Mouse (Mus musculus): ENCODE measurements around the gene Akip1. TPM values are rescaled to one million over a fixed set of nuclear protein-coding genes. Genes with fewer than 3 reads are reported as not detected.
A peak's percentile ranks its signal among the peaks of the same experiment; 100 is the strongest.

Akip1 gene
- 55.0 and 58.3 TPM in 2 replicates for total RNA-seq (2015)
- total RNA-seq (2017), result 31.7 and 32.2 TPM in 2 replicates

DNA sequence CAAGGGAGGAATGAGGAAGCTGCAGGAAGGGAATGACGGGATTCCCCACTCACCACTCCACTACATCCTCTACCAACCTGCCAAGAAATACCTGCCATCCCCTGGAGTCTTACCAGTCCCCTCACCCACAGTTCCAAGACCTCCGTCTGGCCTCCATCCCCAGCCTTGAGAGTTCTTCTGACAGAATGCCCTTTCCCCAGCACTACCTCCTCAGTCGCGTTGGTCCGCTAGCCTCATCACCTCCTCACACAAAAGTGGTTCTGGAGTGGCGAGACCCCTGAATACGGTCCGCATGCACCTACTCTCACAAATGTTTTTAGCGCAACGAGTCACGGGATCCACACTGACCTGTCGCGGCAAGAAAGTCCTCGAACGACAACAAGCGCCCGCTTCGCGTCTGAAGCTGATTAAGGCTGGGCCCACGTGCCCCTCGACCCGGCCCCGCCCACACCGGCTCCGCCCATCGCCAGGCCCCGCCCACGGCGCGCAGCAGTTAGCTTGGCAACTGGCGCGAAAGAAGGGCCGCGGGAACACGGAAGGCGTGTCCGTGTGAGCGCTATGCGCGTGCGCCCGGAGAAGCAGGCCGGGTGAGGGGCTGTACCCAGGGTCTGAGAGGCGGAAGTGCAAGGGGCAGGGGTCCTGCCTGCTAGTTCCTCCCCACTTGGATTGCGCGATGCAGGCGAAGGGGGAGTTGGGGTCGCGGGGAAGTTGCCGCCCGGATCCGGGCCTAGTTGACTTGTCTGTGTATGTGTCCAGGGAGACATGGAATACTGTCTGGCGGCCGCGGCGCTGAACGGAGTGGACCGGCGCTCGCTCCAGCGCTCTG lies at the start of gene Akip1, which contains the start of gene St5:
Akip1 (plus strand) TSS at position 501 of the 826 bp plus-strand sequence.
St5 (minus strand) TSS at position 416 of the 826 bp plus-strand sequence.
- ATAC-seq (replicated peaks; ENCODE audit: poor library complexity), result peak; percentile 91

DNA sequence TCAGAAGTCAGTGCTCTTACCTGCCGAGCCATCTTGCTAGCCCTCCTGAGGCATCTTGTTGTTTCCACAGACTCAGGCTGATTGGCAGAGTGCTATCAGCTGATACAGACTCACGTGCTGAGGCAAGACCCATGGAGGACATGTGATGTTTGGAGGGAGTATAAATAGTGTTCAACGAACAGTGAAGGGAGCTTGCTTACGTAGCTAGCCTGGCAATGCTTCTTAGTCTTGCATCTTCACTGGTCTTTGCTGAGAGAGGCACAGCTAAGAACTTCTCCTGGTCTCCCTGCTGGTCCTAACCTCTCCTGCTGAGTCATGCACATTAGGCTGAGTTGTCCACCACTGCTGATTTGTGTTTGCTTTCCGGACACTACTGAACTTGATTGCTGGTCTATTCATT lies 48.6 kb upstream of the Akip1 start:
- no peak for ATAC-seq (replicated peaks; ENCODE audit: poor library complexity)

GRCm38 (mm10) chr7:109657884-109658283 lies 45.6 kb upstream of the Akip1 start:
- no peak for ATAC-seq (replicated peaks; ENCODE audit: poor library complexity)

GRCm38 (mm10) chr7:109659278-109659677 lies 44.2 kb upstream of the Akip1 start:
- no peak for ATAC-seq (replicated peaks; ENCODE audit: poor library complexity)

DNA sequence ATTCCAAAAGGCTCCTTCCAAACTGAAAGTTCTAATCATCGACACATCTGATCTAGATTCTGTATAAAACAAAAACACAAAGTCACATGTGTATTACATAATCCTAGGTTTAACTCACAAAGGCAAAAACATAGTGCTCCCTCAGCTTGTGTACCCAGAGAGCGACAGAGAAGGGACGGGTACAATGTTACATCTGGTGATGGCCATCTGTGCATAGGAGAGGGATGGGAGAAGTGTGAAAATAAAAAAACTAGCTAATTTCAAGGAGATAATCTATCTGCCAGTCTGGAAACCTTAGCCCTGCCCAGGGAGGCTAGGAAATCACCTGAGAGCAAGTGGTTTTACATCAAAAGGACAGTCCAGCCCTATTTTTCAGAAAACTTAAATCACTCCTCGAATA lies 40.9 kb upstream of the Akip1 start:
- ATAC-seq (replicated peaks; ENCODE audit: poor library complexity), result no peak

DNA sequence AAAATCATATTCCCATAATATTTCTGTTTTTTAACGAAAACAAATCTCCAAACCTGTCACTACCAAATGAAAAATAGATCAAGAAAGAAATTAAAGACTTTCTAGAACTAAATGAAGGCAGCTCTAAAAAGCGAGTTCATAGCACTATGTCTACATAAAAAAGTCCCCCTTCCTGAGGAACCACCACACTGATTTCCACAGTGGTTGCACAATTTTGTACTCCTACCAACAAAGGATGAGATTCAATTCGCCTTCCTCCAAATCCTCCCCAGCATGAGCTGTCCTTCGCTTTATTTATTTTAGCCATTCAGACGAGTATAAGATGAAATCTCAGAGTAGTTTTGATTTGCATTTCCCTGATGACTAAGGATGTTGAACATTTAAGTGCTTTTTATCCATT lies 36.8 kb upstream of the Akip1 start:
- ATAC-seq (replicated peaks; ENCODE audit: poor library complexity), result no peak

DNA sequence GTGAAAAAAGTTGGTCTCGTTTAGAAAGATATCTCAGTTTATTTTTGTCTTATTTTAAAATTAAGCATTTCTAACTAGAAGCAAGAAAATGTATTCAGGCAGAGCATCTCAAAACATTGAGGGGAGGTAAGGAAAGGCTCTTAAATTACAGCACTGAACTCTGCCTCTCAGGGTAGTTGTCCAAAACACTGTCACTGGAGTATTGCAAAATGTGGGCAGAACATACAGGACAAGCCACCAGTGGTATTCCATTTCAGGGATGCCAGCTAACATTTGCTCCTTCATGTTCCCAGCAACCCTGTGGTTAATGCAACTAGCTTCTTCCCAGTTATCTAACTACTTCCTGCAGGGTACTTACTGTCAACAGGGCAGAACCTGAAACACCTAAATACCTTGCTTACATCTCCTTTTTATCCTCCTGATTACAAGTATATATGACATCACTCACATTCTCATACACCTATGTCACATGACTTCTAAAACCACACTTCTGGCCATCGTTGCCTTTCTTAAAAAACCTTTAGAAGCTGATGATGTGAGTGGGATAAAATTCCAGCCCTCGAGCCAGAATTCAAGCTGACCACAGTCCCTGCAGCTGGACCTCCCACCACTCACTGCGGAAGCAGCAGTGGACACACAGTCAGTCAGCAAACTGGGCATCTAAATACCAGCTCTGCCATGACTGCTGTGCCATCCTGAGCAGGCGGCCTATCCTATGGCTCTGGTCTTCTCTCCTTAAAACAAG lies 33.9 kb upstream of the Akip1 start:
- ATAC-seq (replicated peaks; ENCODE audit: poor library complexity), result no peak

- ATAC-seq (replicated peaks; ENCODE audit: poor library complexity), result peak; percentile 70
Measured at GRCm38 (mm10) chr7:109671581-109672471, 31.7 kb upstream of the Akip1 start.

GRCm38 (mm10) chr7:109674944-109675628 lies 28.4 kb upstream of the Akip1 start:
- ATAC-seq (replicated peaks; ENCODE audit: poor library complexity), result no peak

DNA sequence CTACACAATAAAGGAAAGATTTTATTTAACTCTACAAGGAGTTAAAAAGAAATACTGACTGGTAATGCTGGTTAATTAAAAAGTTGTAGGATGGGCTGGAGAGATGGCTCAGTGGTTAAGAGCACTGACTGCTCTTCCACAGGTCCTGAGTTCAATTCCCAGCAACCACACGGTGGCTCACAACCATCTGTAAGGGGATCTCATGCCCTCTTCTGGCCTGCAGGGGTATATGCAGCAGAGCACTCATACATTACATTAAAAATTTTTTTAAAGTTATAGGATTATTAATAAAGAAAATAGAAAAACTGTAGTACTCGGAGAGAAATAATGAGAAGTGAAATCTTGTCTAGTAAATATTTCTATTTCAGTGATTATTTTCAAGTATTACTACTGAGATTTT lies 23.2 kb upstream of the Akip1 start:
- no peak for ATAC-seq (replicated peaks; ENCODE audit: poor library complexity)

DNA sequence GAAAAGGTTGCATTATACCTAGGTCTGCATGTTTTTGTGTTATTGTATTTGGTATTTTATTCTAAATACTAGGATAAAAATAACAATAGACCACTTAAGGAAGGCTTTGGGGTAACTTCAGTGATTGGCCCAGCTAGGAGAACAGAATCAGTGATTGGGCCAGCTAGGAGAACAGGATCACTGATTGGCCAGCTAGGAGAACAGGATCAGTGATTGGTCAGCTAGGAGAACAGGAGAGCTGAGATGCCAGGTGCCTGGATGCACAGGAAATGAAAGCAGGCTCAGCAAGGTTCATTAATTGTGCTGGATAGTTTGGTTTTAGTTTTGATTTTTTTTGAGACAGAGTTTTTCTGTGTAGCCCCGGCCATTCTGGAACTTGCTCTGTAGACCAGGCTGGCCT lies 22.6 kb upstream of the Akip1 start:
- no peak for ATAC-seq (replicated peaks; ENCODE audit: poor library complexity)

- ATAC-seq (replicated peaks; ENCODE audit: poor library complexity), result no peak
Measured at GRCm38 (mm10) chr7:109686585-109687128, 16.8 kb upstream of the Akip1 start.

DNA sequence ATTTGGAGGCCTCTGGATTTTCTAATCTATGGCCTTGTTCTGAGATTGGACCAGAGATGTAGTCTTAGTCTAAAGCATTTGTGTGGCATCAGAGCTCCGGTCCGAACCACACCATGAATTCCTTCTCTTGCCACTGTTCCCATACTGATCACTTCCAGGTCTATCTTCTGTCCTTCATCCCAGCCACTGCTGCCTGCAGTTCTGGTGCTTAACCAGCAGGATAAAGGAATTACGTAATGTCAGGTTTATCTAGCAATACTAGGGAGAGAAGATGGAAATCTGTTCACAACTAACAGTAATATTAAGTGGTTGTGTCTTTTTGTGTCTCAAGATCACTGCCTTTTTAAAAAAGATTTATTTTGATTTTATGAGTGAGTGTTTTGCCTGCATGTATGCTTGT lies 13.4 kb upstream of the Akip1 start:
- ATAC-seq (replicated peaks; ENCODE audit: poor library complexity), result 0 out of 2 replicates have a peak, but pooled peaks have one; percentile 29

DNA sequence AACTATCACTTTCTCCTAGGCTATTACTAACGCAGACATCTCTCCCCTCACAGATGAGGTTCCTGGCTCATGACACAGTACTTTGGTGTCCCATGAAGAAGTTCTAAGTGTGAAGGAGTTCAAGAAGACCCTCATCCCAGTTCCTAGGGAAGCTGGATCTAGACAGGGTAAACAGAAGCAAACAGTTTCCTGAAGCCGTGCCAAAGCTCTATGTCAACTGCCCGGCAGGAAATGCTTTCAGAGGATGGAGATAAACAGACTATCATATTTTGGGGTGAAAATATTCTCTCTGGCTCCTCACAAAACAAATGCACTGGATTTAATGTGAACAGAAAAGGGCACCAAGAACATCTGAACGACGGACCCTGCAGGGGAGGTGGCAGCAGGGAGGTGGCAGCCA lies 12.5 kb upstream of the Akip1 start:
- ATAC-seq (replicated peaks; ENCODE audit: poor library complexity), result no peak

DNA sequence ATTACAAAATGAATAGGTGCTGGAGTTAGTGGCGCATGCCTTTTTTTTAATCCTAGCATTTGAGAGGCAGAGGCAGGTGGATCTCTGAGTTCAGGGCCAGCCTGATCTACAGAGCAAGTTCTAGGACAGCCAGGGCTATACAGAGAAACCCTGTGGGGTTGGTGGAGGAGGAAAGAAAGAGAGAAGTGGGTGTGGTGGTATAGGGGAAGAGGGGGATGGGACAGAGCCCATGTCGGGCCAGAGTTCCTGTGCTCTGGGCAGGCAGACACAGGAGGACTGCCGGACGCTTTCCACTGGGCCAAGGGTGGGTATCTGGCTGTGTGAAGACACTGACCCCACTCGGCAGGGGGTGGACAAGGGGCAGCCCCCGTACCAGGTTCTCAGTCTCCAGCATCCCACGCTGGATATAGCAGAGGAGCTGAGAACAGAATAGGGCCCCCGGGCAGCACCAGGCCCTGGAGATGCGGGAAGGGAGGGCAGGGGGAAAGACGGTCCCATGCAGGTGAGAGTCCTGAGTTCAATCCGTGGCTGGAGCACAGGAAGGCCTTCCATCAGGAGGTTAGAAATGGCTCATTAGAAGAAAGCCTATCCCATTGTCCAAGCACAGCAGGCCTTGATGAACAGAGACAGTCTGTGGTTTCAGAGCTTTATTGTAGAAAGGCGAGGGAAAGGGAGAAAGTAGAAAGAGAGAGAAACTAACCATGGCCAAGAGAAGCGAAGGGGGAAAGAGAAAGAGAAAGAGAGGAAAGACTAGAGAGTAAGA lies 8.7 kb upstream of the Akip1 start:
- no peak for ATAC-seq (replicated peaks; ENCODE audit: poor library complexity)

GRCm38 (mm10) chr7:109695339-109695726 lies 8.2 kb upstream of the Akip1 start:
- no peak for ATAC-seq (replicated peaks; ENCODE audit: poor library complexity)

- ATAC-seq (replicated peaks; ENCODE audit: poor library complexity), result no peak
Measured at GRCm38 (mm10) chr7:109700213-109700612, 3.3 kb upstream of the Akip1 start.

DNA sequence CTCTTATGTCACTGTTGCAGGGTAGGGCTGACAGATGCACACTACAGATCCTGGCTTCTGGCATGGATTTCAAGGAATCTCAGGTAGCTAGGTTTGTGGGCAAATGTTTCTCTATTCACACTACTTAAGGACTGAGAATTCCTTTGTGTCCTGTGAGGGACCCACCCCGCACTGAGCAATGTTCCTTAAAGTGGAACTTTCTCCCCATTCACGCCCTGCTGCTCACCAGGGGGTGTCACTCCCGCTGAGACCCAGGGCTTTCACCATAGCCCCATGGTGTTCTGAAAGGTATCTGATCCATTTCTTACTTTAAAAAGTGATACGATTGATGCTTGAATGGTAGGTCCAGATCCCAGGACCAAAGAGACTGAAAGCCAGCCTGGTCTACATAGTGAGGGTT lies 769 bp upstream of the Akip1 start:
- ATAC-seq (replicated peaks; ENCODE audit: poor library complexity), result no peak

GRCm38 (mm10) chr7:109704016-109704377 lies 507 bp downstream of the Akip1 start:
- ATAC-seq (replicated peaks; ENCODE audit: poor library complexity), result no peak

- ATAC-seq (replicated peaks; ENCODE audit: poor library complexity), result no peak
Measured at GRCm38 (mm10) chr7:109704461-109704860, 971 bp downstream of the Akip1 start.
